Mouse (Mus musculus) forebrain, embryonic 10.5 days (tissue): ENCODE data around the gene Ncapd2. TPM values are rescaled to one million over a fixed set of nuclear protein-coding genes. Genes with fewer than 3 reads are reported as not detected.

Source experiments
- DNase-seq: peaks from one replicate; pipeline ENCODE4 v3.0.0-alpha.2; 2017; ENCODE audit warnings: low spot score; ENCODE audit errors: extremely low spot score
- H3K27ac ChIP-seq: fragments of 300-500 bp; sonication (generic); 2 replicates; pipeline ENCODE4 v1.5.1; 2016; ENCODE audit warnings: mild to moderate bottlenecking
- H3K27me3 ChIP-seq: fragments of 300-500 bp; sonication (generic); 2 replicates; pipeline ENCODE4 v1.6.1; 2016; ENCODE audit warnings: mild to moderate bottlenecking; ENCODE audit not compliant: poor library complexity, severe bottlenecking
- H3K36me3 ChIP-seq: fragments of 300-500 bp; sonication (generic); replicated peaks from 2 replicates; pipeline ENCODE4 v1.6.1; 2016; ENCODE audit warnings: mild to moderate bottlenecking, moderate library complexity
- H3K4me1 ChIP-seq: fragments of 300-500 bp; sonication (generic); 2 replicates; pipeline ENCODE4 v1.6.1; 2016
- H3K4me3 ChIP-seq: fragments of 300-500 bp; sonication (generic); 2 replicates; pipeline ENCODE4 v1.5.1; 2016; ENCODE audit warnings: mild to moderate bottlenecking, moderate library complexity
- H3K9me3 ChIP-seq: fragments of 300-500 bp; sonication (generic); 2 replicates; pipeline ENCODE4 v1.6.1; 2016; ENCODE audit warnings: mild to moderate bottlenecking, moderate library complexity
- WGBS: fragments of 180-500 bp; shearing (Covaris S2); methylation state at CpG from one replicate; pipeline ENCODE4 v1.1.7; 2016; 5-methylcytosine and 5-hydroxymethylcytosine counted together
- polyA plus RNA-seq: library from polyadenylated mRNA; unstranded; fragments of >200 nt; fragmentation: Nextera tagmentation; extraction: Ambion mirVana; gene quantifications from 2 replicates; pipeline ENCODE4 v1.2.1, GENCODE M21; 2016

The Ncapd2 gene
- polyA plus RNA-seq = 271 and 274 TPM in 2 replicates

GRCm38 (mm10) chr6:125191332-125192015, at the start of gene Ncapd2, which contains the start of gene Mrpl51:
Gene Ncapd2 (minus strand): TSS chr6:125191701.
Gene Mrpl51 (plus strand): TSS chr6:125191801.
- DNase-seq = peak; percentile 99
- under 1% methylated on average over 54 of the region's 54 CpGs for WGBS
- Histone ChIP-seq H3K9me3 (no peaks in the 10 kb centered on the region), H3K4me3 (peak within 1 kb of the TSS; percentile 77), H3K36me3 (peaks cover 61% of the 10 kb centered on the region), H3K27ac (peak within 1 kb of the TSS; percentile 99), H3K27me3 (no peaks in the 10 kb centered on the region), H3K4me1 (peaks cover 22% of the 10 kb centered on the region)

DNA sequence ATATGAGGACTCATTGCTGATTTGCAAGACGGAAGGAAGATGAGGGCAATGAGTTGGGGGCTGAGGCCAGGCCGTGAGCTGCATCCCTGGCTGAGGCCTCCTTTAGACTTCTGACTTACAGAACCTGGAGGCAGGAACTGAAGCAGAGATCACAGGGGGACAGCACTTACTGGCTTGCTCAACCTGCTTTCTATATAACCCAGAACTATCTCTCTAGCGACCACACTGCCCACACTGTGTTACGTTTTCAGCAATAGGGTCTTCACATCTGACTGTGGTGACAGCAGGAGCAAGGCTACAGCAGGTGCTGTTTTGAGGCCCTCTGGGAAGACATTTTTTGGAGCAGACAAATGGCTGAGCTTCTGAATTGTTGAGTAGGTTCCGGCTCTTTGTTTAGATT, 49.1 kb upstream of the Ncapd2 start:
- no peak for DNase-seq
- H3K36me3 ChIP-seq = no peaks in the 10 kb centered on the region
- 91% methylated on average over 5 of the region's 5 CpGs for WGBS
- no peaks in the 10 kb centered on the region for H3K27me3 ChIP-seq
- H3K4me1 ChIP-seq = peaks cover 14% of the 10 kb centered on the region
- no peak overlapping the region for H3K27ac ChIP-seq
- H3K4me3 ChIP-seq = no peak overlapping the region
- no peaks in the 10 kb centered on the region for H3K9me3 ChIP-seq

- Histone ChIP-seq H3K36me3 (no peaks in the 10 kb centered on the region), H3K9me3 (no peaks in the 10 kb centered on the region), H3K27ac (no peak overlapping the region), H3K4me3 (no peak overlapping the region), H3K4me1 (peaks cover 13% of the 10 kb centered on the region), H3K27me3 (no peaks in the 10 kb centered on the region)
- DNase-seq = no peak
- WGBS = 92% methylated on average over 5 of the region's 5 CpGs
These were observed 48.0 kb upstream of the Ncapd2 start for GRCm38 (mm10) chr6:125239547-125239946.

DNA sequence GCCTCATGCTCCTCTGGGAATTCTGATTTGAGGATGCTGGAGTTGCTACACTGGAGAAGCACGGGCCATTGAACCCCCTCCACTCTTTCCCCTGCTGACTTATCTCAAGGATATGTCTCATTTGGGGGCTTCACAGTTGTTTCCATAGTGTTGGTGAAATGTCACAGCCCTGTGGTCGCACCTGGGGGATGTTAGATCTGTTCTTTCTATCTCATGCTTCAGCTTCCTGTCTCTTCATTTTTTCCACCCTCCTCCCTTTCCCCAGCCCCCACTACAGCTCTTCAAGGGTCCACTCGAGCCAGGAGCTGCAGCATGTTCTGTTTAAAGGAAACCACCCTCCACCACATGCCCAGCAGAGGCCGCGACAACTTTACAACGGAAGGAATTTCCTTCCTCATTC, 46.9 kb upstream of the Ncapd2 start:
- no peak overlapping the region for H3K27ac ChIP-seq
- H3K36me3 ChIP-seq = no peaks in the 10 kb centered on the region
- H3K27me3 ChIP-seq = no peaks in the 10 kb centered on the region
- no peak for DNase-seq
- peaks cover 18% of the 10 kb centered on the region for H3K4me1 ChIP-seq
- WGBS = 84% methylated on average over 6 of the region's 6 CpGs
- no peak overlapping the region for H3K4me3 ChIP-seq
- H3K9me3 ChIP-seq = no peaks in the 10 kb centered on the region

GRCm38 (mm10) chr6:125237421-125237820, 45.9 kb upstream of the Ncapd2 start:
- H3K36me3 ChIP-seq = no peaks in the 10 kb centered on the region

DNA sequence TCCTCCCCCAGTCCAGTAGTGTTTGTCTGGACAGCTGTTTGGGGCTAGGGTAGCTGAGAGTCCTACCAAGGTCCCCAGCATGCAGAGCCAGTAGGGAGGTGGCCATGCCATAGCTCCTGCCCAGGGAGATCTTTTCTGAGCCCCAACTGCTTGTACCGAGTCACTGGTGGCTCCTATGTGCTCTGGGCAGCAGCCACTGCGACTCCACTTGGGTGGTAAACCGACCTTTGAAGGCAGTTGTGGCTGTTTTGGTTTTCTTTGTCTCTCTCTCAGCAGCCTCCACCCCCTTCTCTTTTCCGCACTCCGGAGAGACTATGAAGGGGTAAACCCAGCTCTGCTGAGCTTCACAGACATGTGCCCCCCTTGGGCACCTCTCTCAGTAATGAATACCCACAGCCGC, 45.3 kb upstream of the Ncapd2 start, which contains the start of gene Cd27:
Gene Cd27, minus strand, starts transcription at position 229 of the 400 bp plus-strand sequence.
- H3K4me3 ChIP-seq = no peak within 1 kb of the TSS
- peak within 1 kb of the TSS; percentile 54 for H3K27ac ChIP-seq
- no peaks in the 10 kb centered on the region for H3K27me3 ChIP-seq
- WGBS = 30% methylated on average over 6 of the region's 6 CpGs
- no peak for DNase-seq
- H3K36me3 ChIP-seq = no peaks in the 10 kb centered on the region
- H3K9me3 ChIP-seq = no peaks in the 10 kb centered on the region
- peaks cover 29% of the 10 kb centered on the region for H3K4me1 ChIP-seq

More at GRCm38 (mm10) chr6:125237421-125237820, 45.9 kb upstream of the Ncapd2 start:
- H3K4me3 ChIP-seq = no peak overlapping the region
- peaks cover 23% of the 10 kb centered on the region for H3K4me1 ChIP-seq
- H3K27ac ChIP-seq = no peak overlapping the region
- 88% methylated on average over 4 of the region's 4 CpGs for WGBS
- H3K27me3 ChIP-seq = no peaks in the 10 kb centered on the region
- no peak for DNase-seq
- H3K9me3 ChIP-seq = no peaks in the 10 kb centered on the region

DNA sequence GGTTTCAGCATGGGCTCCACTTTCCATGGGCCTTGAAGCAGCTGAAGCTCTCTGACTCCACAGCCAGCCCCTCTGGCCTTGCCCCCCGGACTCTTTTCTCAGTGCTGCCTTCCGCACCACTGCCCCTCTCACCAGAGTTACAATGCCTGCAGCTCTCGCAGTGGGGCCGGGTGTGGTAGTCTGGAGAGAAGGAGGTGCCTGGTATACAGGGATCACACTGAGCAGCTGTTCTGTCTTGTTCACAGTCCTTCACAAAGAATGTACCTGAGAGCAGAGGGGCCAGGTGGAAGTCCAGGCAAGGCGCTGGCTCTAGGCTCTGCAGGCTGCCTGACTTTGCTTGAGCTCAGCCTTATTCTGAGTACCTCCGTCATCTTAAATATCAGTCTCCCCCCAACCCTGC, 44.8 kb upstream of the Ncapd2 start:
- H3K4me3 ChIP-seq = no peak overlapping the region
- no peaks in the 10 kb centered on the region for H3K9me3 ChIP-seq
- no peak for DNase-seq
- no peaks in the 10 kb centered on the region for H3K27me3 ChIP-seq
- 61% methylated on average over 6 of the region's 6 CpGs for WGBS
- peak overlapping the region; percentile 54 for H3K27ac ChIP-seq
- H3K4me1 ChIP-seq = peaks cover 33% of the 10 kb centered on the region
- H3K36me3 ChIP-seq = no peaks in the 10 kb centered on the region

- no peaks in the 10 kb centered on the region for H3K36me3 ChIP-seq
- 74% methylated on average over 5 of the region's 5 CpGs for WGBS
- H3K27ac ChIP-seq = 0 out of 2 replicates have a peak overlapping the region, but pooled peaks have one; percentile 30
- H3K9me3 ChIP-seq = no peaks in the 10 kb centered on the region
- H3K4me3 ChIP-seq = no peak overlapping the region
- no peak for DNase-seq
- H3K27me3 ChIP-seq = no peaks in the 10 kb centered on the region
- peaks cover 47% of the 10 kb centered on the region for H3K4me1 ChIP-seq
These were observed 43.0 kb upstream of the Ncapd2 start for GRCm38 (mm10) chr6:125234520-125234828.

- WGBS = 63% methylated on average over 7 of the region's 7 CpGs
- Histone ChIP-seq H3K4me3 (no peak overlapping the region), H3K27ac (0 out of 2 replicates have a peak overlapping the region, but pooled peaks have one; percentile 30), H3K27me3 (no peaks in the 10 kb centered on the region), H3K4me1 (peaks cover 47% of the 10 kb centered on the region), H3K36me3 (no peaks in the 10 kb centered on the region), H3K9me3 (no peaks in the 10 kb centered on the region)
- no peak for DNase-seq
These were observed 42.5 kb upstream of the Ncapd2 start for GRCm38 (mm10) chr6:125233816-125234519.

DNA sequence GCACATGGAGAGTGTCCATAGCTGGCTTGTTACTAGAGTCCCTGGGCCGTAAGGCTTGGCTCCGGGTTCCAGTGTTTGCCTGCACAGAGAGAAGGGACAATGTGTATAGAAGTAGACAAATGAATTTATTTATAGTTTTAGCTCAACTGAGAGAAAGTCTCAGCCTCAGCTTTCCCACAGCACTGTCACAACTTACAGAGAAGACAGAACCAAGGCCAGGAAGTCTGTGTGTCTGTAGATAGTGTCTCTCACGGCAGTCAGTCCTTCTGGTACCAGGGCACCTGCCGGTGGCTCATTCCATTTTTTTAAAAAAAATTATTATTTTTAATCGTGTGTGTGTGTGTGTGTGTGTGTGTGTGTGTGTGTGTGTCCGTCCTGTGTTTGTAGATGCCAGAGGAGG, 41.0 kb upstream of the Ncapd2 start:
- DNase-seq = no peak
- Histone ChIP-seq H3K36me3 (no peaks in the 10 kb centered on the region), H3K27ac (no peak overlapping the region), H3K27me3 (no peaks in the 10 kb centered on the region), H3K4me1 (peaks cover 47% of the 10 kb centered on the region), H3K4me3 (no peak overlapping the region), H3K9me3 (no peaks in the 10 kb centered on the region)
- WGBS = 81% methylated on average over 6 of the region's 6 CpGs

DNA sequence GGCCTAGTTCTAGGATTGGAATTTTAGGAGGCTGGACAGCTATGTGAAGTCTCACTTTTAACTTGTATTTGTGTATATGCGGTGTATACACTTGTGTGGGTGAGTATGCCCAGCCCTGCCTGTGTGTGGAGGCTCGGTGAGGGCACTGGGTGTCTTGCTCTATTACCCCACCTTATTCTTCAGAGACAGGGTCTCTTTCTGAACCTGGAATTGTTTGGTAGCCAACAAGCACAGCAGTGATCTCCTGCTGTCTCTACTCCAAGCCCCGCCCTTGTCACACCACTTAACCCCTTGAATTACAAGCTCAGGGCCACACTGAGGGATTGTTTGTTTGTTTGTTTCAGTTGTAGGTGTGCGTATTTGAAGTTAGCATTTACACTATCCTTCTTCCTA, 40.5 kb upstream of the Ncapd2 start:
- Histone ChIP-seq H3K36me3 (no peaks in the 10 kb centered on the region), H3K4me1 (peaks cover 47% of the 10 kb centered on the region), H3K27ac (peak overlapping the region; percentile 83), H3K9me3 (no peaks in the 10 kb centered on the region), H3K4me3 (peak overlapping the region; percentile 50), H3K27me3 (no peaks in the 10 kb centered on the region)
- DNase-seq = no peak
- 62% methylated on average over 4 of the region's 4 CpGs for WGBS

DNA sequence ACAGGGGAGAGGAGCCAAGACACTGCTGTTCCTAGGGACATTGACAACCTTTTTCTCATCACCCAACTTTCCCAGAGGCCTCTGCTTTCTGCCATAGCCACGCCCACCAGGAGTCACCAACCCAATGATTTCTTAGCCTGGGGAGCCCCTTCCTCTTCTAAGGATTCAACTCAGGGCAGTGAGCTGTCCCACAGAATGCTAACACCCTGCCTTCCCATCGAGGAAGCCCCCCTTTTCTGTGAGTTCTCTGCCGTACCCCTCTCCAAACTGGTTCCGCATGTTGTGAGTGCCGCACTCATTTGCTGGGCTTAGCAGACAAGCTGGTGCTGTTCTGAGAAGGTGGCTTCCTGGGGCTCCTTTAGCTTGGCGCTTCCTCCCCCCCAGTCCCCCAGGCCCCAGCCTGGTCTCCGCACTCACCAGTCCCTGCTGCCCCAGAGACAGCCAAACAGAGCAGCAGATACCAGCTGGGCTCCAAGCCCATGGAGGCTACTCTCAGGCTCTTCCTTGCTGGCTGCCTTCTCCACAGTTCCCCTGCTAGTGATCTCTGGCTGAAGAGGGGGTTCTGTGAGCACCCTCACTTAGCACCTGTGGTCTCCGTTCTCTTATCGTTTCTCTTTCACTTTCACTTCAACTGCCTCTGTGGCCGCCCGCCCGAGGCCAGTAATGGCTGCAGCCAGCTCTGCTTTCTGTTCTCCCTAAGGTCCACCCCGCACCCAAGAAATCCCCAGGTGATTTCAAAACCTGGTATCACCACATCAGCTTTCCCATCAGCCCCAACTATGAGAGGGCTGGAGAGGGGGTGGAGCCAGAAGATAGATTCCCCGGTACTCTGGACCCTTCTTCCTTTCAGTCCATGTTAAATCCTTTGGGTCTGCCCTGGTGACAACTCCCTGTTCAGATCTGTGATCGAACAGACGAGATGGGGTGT, 39.9 kb upstream of the Ncapd2 start, which contains the start of gene Tapbpl:
Gene Tapbpl, minus strand, starts transcription at position 744 of the 928 bp plus-strand sequence.
- Histone ChIP-seq H3K27me3 (no peaks in the 10 kb centered on the region), H3K9me3 (no peaks in the 10 kb centered on the region), H3K4me1 (peaks cover 40% of the 10 kb centered on the region), H3K36me3 (no peaks in the 10 kb centered on the region), H3K27ac (peak within 1 kb of the TSS; percentile 83), H3K4me3 (peak within 1 kb of the TSS; percentile 50)
- 10% methylated on average over 16 of the region's 16 CpGs for WGBS
- DNase-seq = no peak
